Mouse (Mus musculus): ENCODE measurements at regions not wholly inside any gene's neighbourhood (a gene's known extent, or its start where the extent isn't known, plus 50 kb on each side); places are given as distances from the start of the nearest gene placed in this dataset.

GRCm38 (mm10) chr15:72208973-72209372 lies 1625.4 kb upstream of the Gm6569 start:
- TF ChIP-seq CTCF (conservative IDR thresholded peaks at IDR 0.05 in 1 of 2, IDR thresholded peaks at IDR 0.05 in 1 of 2; ENCODE audit: low read depth in 2 of 2, low read length in 2 of 2) (no peak), POLR2A (IDR thresholded peaks at IDR 0.05; ENCODE audit: low read depth, low read length) (no peak), SIN3A (IDR thresholded peaks at IDR 0.05; ENCODE audit: low read length) (no peak), USF2 (conservative IDR thresholded peaks at IDR 0.05; ENCODE audit: low read depth, low read length) (no peak), ZC3H11A (IDR thresholded peaks at IDR 0.05; ENCODE audit: low read depth, low read length) (no peak), JUND (conservative IDR thresholded peaks at IDR 0.05; ENCODE audit: low read depth, low read length) (no peak), UBTF (IDR thresholded peaks at IDR 0.05; ENCODE audit: low read depth, low read length) (no peak), CHD2 (IDR thresholded peaks at IDR 0.05; ENCODE audit: low read length) (no peak)
